Mouse (Mus musculus): Measurements from ENCODE around the gene Ganab. TPM values are rescaled to one million over a fixed set of nuclear protein-coding genes. Genes with fewer than 3 reads are reported as not detected.
"Not testable (repeated sequence)": the region's sequence is repeated elsewhere in the genome, so short reads cannot be mapped to it uniquely, and the experiment has no call there.

Ganab gene
- polyA plus RNA-seq, 1 experiment from 2014 or later, result 114 TPM

DNA sequence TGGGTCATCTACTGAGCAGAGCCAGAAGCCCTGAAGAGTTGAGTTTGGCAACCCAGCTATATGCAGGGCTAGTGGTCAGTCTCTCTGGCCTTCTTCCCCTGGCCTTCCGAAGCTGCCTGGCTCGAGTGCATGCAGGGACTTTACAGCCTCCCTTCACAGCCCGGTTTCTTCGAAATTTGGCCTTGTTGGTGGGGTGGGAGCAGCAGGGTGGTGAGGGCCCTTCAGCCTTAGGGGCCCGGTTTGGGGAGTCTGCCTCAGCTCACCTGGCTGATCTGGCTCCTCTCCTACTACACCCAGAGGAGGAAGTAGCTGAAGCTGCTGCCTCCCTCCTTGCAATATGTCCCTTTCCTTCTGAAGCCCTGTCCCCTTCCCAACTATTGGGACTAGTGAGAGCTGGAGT, 1.6 kb upstream of the Ganab start:
- H3K4me2 ChIP-seq (replicated peaks); H3K9me3 ChIP-seq (replicated peaks); H3K9ac ChIP-seq; H3K27ac ChIP-seq; ATAC-seq (ENCODE audit: low FRiP score); H3K27me3 ChIP-seq; H3K4me3 ChIP-seq: not testable (repeated sequence)
- peaks cover 36% of the 10 kb centered on the region for H3K4me1 ChIP-seq
- 85% methylated on average over 5 of the region's 5 CpGs for WGBS
- peaks cover 25% of the 10 kb centered on the region for H3K36me3 ChIP-seq

DNA sequence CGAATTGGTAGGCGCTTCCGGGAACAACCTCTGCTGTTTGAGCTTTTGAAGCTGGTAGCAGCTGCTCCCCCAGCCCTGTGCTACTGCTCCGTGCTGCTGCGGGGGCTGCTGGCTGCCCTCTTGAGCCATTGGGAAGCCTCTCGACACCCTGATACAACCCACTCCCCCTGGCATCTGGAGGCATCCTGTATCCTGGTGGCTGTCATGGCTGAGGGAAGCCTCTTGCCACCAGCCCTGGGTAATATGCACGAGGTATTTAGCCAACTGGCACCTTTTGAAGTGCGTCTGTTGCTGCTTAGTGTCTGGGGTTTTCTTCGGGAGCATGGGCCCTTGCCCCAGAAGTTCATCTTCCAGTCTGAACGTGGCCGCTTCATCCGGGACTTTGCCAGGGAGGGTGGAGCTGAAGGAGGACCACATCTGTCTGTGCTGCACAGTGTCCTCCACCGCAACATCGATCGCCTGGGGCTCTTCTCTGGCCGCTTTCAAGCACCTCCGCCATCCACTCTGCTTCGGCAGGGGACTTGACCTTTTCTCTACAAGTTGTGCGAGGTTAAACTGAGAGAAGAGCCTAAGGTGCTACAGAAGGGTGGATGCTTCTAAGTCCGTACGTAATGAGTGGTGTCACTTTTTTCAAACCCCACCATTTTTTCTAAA, 533 bp upstream of the Ganab start:
- H3K36me3 ChIP-seq, result peaks cover 29% of the 10 kb centered on the region
- peak overlapping the region; percentile 80 for H3K4me2 ChIP-seq (replicated peaks)
- H3K27me3 ChIP-seq; H3K9me3 ChIP-seq (replicated peaks): not testable (repeated sequence)
- 27% methylated on average over 21 of the region's 21 CpGs for WGBS
- peak overlapping the region; percentile 85 for H3K27ac ChIP-seq
- peaks cover 36% of the 10 kb centered on the region for H3K4me1 ChIP-seq
- H3K9ac ChIP-seq, result peak overlapping the region; percentile 67
- ATAC-seq (ENCODE audit: low FRiP score), result peak; percentile 53
- H3K4me3 ChIP-seq, result peak overlapping the region; percentile 86

GRCm38 (mm10) chr19:8898576-8898975, 705 bp downstream of the Ganab start:
- H3K4me3 ChIP-seq, result peak overlapping the region; percentile 86
- 20% methylated on average over 13 of the region's 13 CpGs for WGBS
- no peaks in the 10 kb centered on the region for H3K9me3 ChIP-seq (replicated peaks)
- H3K27ac ChIP-seq, result peak overlapping the region; percentile 85
- peak overlapping the region; percentile 80 for H3K4me2 ChIP-seq (replicated peaks)
- peaks cover 31% of the 10 kb centered on the region for H3K4me1 ChIP-seq
- peaks cover 38% of the 10 kb centered on the region for H3K36me3 ChIP-seq
- H3K27me3 ChIP-seq, result no peaks in the 10 kb centered on the region
- H3K9ac ChIP-seq, result peak overlapping the region; percentile 90
- no peak for ATAC-seq (ENCODE audit: low FRiP score)

DNA sequence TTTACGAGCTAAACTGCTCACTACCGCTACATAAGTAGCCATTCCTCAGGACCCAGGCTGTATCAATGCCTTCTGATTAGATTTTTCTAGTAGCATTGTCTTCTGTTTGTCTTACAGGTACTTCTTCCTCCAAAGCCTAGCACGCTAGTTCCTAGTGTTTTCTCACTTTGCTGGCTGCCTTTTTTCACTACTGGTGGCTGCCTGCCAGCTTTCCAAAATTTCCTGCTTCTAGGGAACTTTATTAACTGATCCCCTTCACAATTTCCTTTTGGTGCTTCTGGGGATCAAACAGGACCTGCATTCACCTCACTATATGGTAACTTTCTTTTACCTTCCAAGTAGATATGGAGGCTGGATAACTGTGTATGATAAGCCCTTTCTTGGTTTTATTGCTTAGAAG, 1.2 kb downstream of the Ganab start:
- no peak for ATAC-seq (ENCODE audit: low FRiP score)
- no peak overlapping the region for H3K27ac ChIP-seq

GRCm38 (mm10) chr19:8903412-8903811, 5.5 kb downstream of the Ganab start:
- Histone ChIP-seq H3K27me3 (no peaks in the 10 kb centered on the region), H3K4me1 (peaks cover 11% of the 10 kb centered on the region), H3K9me3 (replicated peaks) (no peaks in the 10 kb centered on the region), H3K4me2 (replicated peaks) (no peak overlapping the region), H3K9ac (no peak overlapping the region), H3K36me3 (peaks cover 54% of the 10 kb centered on the region), H3K4me3 (no peak overlapping the region), H3K27ac (no peak overlapping the region)
- ATAC-seq (ENCODE audit: low FRiP score), result no peak
- 94% methylated on average over 5 of the region's 5 CpGs for WGBS

More for the DNA sequence above, 1.2 kb downstream of the Ganab start:
- H3K9ac ChIP-seq, result peak overlapping the region; percentile 90
- peaks cover 38% of the 10 kb centered on the region for H3K36me3 ChIP-seq
- H3K4me3 ChIP-seq, result peak overlapping the region; percentile 86
- no peaks in the 10 kb centered on the region for H3K27me3 ChIP-seq
- peak overlapping the region; percentile 80 for H3K4me2 ChIP-seq (replicated peaks)
- 62% methylated on average over 3 of the region's 3 CpGs for WGBS
- no peaks in the 10 kb centered on the region for H3K9me3 ChIP-seq (replicated peaks)
- H3K4me1 ChIP-seq, result peaks cover 27% of the 10 kb centered on the region

GRCm38 (mm10) chr19:8908531-8908930, 10.7 kb downstream of the Ganab start:
- H3K9ac ChIP-seq, result no peak overlapping the region
- H3K27ac ChIP-seq, result no peak overlapping the region
- 92% methylated on average over 6 of the region's 6 CpGs for WGBS
- H3K36me3 ChIP-seq, result peaks cover 92% of the 10 kb centered on the region
- no peaks in the 10 kb centered on the region for H3K27me3 ChIP-seq
- no peak for ATAC-seq (ENCODE audit: low FRiP score)
- no peak overlapping the region for H3K4me2 ChIP-seq (replicated peaks)
- no peak overlapping the region for H3K4me3 ChIP-seq
- no peaks in the 10 kb centered on the region for H3K4me1 ChIP-seq
- no peaks in the 10 kb centered on the region for H3K9me3 ChIP-seq (replicated peaks)

DNA sequence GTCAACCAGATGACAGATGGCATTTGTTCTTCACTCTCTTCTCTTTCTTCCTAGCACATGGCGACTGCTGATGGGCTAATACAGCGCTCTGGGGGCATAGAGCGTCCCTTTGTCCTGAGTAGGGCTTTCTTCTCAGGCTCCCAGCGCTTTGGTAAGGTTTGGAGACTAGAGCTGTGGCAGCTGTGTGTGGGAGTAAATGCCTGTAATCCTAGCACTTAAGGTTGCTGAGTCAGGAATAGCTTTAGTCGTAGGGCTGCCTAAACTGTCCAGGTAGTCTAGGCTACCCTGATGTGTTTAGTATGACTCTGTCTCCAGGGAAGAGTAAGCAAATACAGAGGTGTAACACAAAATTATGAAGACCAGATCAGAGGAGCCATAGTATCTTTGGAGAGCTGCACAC, 13.9 kb downstream of the Ganab start:
- no peaks in the 10 kb centered on the region for H3K4me1 ChIP-seq
- H3K27ac ChIP-seq, result no peak overlapping the region
- ATAC-seq (ENCODE audit: low FRiP score), result no peak
- no peaks in the 10 kb centered on the region for H3K9me3 ChIP-seq (replicated peaks)
- H3K27me3 ChIP-seq, result no peaks in the 10 kb centered on the region
- 96% methylated on average over 5 of the region's 5 CpGs for WGBS
- H3K36me3 ChIP-seq, result peaks cover 100% of the 10 kb centered on the region
- no peak overlapping the region for H3K4me3 ChIP-seq
- no peak overlapping the region for H3K4me2 ChIP-seq (replicated peaks)
- no peak overlapping the region for H3K9ac ChIP-seq

DNA sequence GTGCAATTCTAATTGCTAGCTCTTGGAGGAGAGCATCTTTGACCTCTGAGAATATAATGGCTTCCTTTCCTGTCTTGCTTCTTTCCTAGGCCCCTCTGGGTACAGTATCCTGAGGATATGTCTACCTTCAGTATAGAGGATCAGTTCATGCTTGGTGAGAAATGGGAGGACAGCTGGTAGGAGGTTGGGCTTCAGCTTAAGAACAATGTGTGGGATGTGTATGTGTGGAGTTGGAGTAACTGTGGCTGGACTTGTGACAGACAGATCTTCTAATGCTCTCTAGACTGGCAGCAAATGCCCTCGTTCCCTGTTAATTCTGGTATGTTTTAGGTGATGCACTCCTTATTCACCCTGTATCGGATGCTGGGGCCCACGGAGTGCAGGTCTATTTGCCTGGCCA, 16.3 kb downstream of the Ganab start:
- WGBS, result 91% methylated on average over 3 of the region's 3 CpGs
- no peak overlapping the region for H3K4me2 ChIP-seq (replicated peaks)
- H3K4me3 ChIP-seq, result no peak overlapping the region
- no peak for ATAC-seq (ENCODE audit: low FRiP score)
- H3K9ac ChIP-seq, result no peak overlapping the region
- no peak overlapping the region for H3K27ac ChIP-seq
- no peaks in the 10 kb centered on the region for H3K4me1 ChIP-seq
- no peaks in the 10 kb centered on the region for H3K27me3 ChIP-seq
- H3K36me3 ChIP-seq, result peaks cover 83% of the 10 kb centered on the region
- H3K9me3 ChIP-seq (replicated peaks), result no peaks in the 10 kb centered on the region

DNA sequence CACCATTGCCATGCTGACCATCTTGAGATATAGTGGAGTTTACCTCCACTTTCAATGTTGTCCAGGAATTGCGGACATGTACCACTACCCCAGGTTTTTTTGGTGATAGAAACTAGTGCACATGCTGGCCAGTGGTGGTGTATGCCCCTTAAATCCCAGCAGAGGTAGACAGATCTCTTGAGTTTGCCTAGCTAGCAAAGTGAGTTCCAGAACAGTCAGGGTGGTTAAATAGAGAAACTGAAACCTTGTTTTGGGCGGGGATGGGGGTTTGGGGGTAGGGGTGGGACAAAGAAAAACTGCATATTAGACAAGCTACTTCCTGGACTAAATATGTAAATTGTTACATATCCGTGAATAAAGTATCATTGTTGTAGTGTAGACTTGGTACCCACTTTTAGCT, 21.1 kb downstream of the Ganab start:
- WGBS, result 94% methylated on average over 3 of the region's 3 CpGs
- H3K27me3 ChIP-seq, result no peaks in the 10 kb centered on the region
- peaks cover 37% of the 10 kb centered on the region for H3K36me3 ChIP-seq
- no peak overlapping the region for H3K4me3 ChIP-seq
- no peaks in the 10 kb centered on the region for H3K9me3 ChIP-seq (replicated peaks)
- no peak overlapping the region for H3K9ac ChIP-seq
- no peak overlapping the region for H3K4me2 ChIP-seq (replicated peaks)
- no peak overlapping the region for H3K27ac ChIP-seq
- no peak for ATAC-seq (ENCODE audit: low FRiP score)
- H3K4me1 ChIP-seq, result peaks cover 13% of the 10 kb centered on the region; the same call in 1 of the 2 replicates

DNA sequence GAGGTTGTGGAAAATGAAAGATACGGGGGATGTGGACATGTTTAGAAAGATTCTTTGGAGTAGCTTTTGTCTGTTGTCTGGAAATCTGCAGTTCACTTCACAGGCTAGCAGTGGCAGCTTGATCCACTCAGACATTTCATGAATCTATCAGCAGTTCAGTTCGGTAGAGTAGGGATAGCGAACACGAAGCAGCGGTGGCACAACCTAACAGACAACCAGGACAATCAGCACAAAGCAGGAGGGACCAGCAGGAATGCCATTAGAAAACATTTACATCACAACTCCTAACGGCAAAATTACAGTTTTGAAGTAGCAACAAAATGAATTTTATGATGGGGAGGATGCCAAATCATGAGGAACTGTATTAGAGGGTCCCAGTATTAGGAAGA, 21.8 kb downstream of the Ganab start:
- Histone ChIP-seq H3K9ac (no peak overlapping the region), H3K4me3 (peak overlapping the region; percentile 69), H3K9me3 (replicated peaks) (no peaks in the 10 kb centered on the region), H3K27me3 (no peaks in the 10 kb centered on the region), H3K27ac (peak overlapping the region; percentile 82), H3K4me2 (replicated peaks) (peak overlapping the region; percentile 75), H3K4me1 (peaks cover 13% of the 10 kb centered on the region; the same call in 1 of the 2 replicates), H3K36me3 (peaks cover 31% of the 10 kb centered on the region)
- peak; percentile 15; the same call in 1 of the 2 replicates for ATAC-seq (ENCODE audit: low FRiP score)
- 66% methylated on average over 6 of the region's 6 CpGs for WGBS

- 3% methylated on average over 47 of the region's 50 CpGs for WGBS
- H3K4me1 ChIP-seq, result peaks cover 13% of the 10 kb centered on the region; the same call in 1 of the 2 replicates
- peaks cover 27% of the 10 kb centered on the region for H3K36me3 ChIP-seq
- peak within 1 kb of the TSS; percentile 77 for H3K9ac ChIP-seq
- peak within 1 kb of the TSS; percentile 69 for H3K4me3 ChIP-seq
- H3K27me3 ChIP-seq, result no peaks in the 10 kb centered on the region
- peak; percentile 99 for ATAC-seq (ENCODE audit: low FRiP score)
- H3K27ac ChIP-seq, result peak within 1 kb of the TSS; percentile 82
- H3K4me2 ChIP-seq (replicated peaks), result peak within 1 kb of the TSS; percentile 75
- H3K9me3 ChIP-seq (replicated peaks), result no peaks in the 10 kb centered on the region
Measured at GRCm38 (mm10) chr19:8920073-8920736, 22.3 kb downstream of the Ganab start, which contains the start of gene B3gat3. B3gat3 (plus strand) TSS chr19:8920374.

DNA sequence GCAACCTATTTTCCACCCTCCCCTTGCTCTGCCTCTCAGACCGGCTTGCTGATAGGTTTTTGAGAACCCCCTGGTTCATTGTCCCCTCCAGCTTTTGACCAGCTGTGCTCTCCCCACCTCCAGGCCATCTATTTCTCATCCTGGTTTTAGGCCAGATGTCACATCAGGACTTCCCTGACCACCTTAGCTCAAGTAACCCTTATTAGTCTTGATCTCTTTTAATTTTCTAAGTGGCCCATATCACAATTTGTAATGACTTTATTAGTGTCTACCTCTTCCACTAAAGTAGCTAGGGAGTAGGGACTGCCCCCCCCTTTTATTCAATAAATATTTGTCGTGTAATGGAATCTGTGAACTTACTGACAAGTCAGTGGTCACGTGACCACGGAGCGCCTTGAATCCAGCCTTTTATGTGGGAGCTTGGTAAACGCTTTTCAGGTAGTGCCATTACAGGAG, 23.0 kb downstream of the Ganab start:
- peaks cover 13% of the 10 kb centered on the region; the same call in 1 of the 2 replicates for H3K4me1 ChIP-seq
- H3K36me3 ChIP-seq, result peaks cover 27% of the 10 kb centered on the region
- peak overlapping the region; percentile 82 for H3K27ac ChIP-seq
- no peaks in the 10 kb centered on the region for H3K9me3 ChIP-seq (replicated peaks)
- H3K9ac ChIP-seq, result peak overlapping the region; percentile 77
- no peak; the same call in 1 of the 2 replicates for ATAC-seq (ENCODE audit: low FRiP score)
- H3K4me2 ChIP-seq (replicated peaks), result peak overlapping the region; percentile 75
- no peaks in the 10 kb centered on the region for H3K27me3 ChIP-seq
- WGBS, result 2% methylated on average over 6 of the region's 6 CpGs
- H3K4me3 ChIP-seq, result peak overlapping the region; percentile 69

Data from hindbrain, embryonic 12.5 days (tissue).